Mouse (Mus musculus) intestine, postnatal 0 days (tissue): ENCODE measurements at regions not wholly inside any gene's neighbourhood (a gene's known extent, or its start where the extent isn't known, plus 50 kb on each side); places are given as distances from the start of the nearest gene placed in this dataset.

ENCODE experiments used
- ATAC-seq: fragments of 200-750 bp; cut with Nextera tagmentation; 2 replicates; pipeline ENCODE4 v1.8.0; 2017; ENCODE audit warnings: mild to moderate bottlenecking, moderate TSS enrichment, moderate library complexity
- H3K27ac ChIP-seq: fragments of 300-500 bp; sonication (generic); 2 replicates; pipeline ENCODE4 v1.5.1; 2014; ENCODE audit warnings: mild to moderate bottlenecking, low read depth, low read length, moderate library complexity
- H3K27me3 ChIP-seq: fragments of 300-500 bp; sonication (generic); replicated peaks from 2 replicates; pipeline ENCODE4 v1.6.1; 2014; ENCODE audit warnings: low read length, mixed read lengths; ENCODE audit not compliant: control insufficient read depth, insufficient read depth
- H3K36me3 ChIP-seq: fragments of 300-500 bp; sonication (generic); 2 replicates; pipeline ENCODE4 v1.6.1; 2014; ENCODE audit warnings: mild to moderate bottlenecking, moderate library complexity; ENCODE audit not compliant: control insufficient read depth, insufficient read depth
- H3K4me1 ChIP-seq: fragments of 300-500 bp; sonication (generic); replicated peaks from 2 replicates; pipeline ENCODE4 v1.6.1; 2014; ENCODE audit warnings: antibody characterized with exemption, low read length, mixed read lengths; ENCODE audit not compliant: control insufficient read depth, insufficient read depth
- H3K4me2 ChIP-seq: fragments of 300-500 bp; sonication (generic); replicated peaks from 2 replicates; pipeline ENCODE4 v1.6.1; 2014; ENCODE audit warnings: low read depth, mild to moderate bottlenecking, moderate library complexity
- H3K4me3 ChIP-seq: fragments of 300-500 bp; sonication (generic); 2 replicates; pipeline ENCODE4 v1.5.1; 2014; ENCODE audit warnings: low read depth, low read length
- H3K9ac ChIP-seq: fragments of 300-500 bp; sonication (generic); 2 replicates; pipeline ENCODE4 v1.6.1; 2014; ENCODE audit warnings: mild to moderate bottlenecking, low read depth, low read length
- H3K9me3 ChIP-seq: fragments of 300-500 bp; sonication (generic); 2 replicates; pipeline ENCODE4 v1.6.1; 2016; ENCODE audit warnings: mixed run types; ENCODE audit not compliant: control insufficient read depth
- CTCF ChIP-seq: sonication (generic); IDR thresholded peaks from 2 replicates; pipeline ENCODE4 v1.5.1; 2016; ENCODE audit warnings: low read depth, mild to moderate bottlenecking, control low read depth, antibody characterized with exemption, moderate library complexity
- WGBS: fragments of 180-500 bp; shearing (Covaris S2); extraction: QIAGEN DNeasy Blood & Tissue Kit; methylation state at CpG from one replicate; pipeline ENCODE4 v1.1.7; 2014; 5-methylcytosine and 5-hydroxymethylcytosine counted together

- Histone ChIP-seq H3K36me3 (no peaks in the 10 kb centered on the region), H3K4me1 (no peaks in the 10 kb centered on the region)
- WGBS, result 60% methylated on average over 1 of the region's 1 CpGs
Measured at GRCm38 (mm10) chr14:40653558-40653957, 239.5 kb downstream of the Sh2d4b start.

More at GRCm38 (mm10) chr14:40653558-40653957, 239.5 kb downstream of the Sh2d4b start:
- no peak overlapping the region for H3K9ac ChIP-seq
- H3K27me3 ChIP-seq, result no peaks in the 10 kb centered on the region
- no peak overlapping the region for H3K4me3 ChIP-seq
- no peak overlapping the region for H3K4me2 ChIP-seq
- ATAC-seq, result no peak
- TF ChIP-seq CTCF, result no peak
- no peaks in the 10 kb centered on the region for H3K9me3 ChIP-seq
- no peak overlapping the region for H3K27ac ChIP-seq
